Mouse (Mus musculus): Measurements from ENCODE around the gene Sla2.
"Not testable (repeated sequence)": the region's sequence is repeated elsewhere in the genome, so short reads cannot be mapped to it uniquely, and the experiment has no call there.

Sla2 gene

GRCm38 (mm10) chr2:156901883-156902282 is 14.9 kb upstream of the Sla2 start:
- no peak for DNase-seq (ENCODE audit: low read depth)

GRCm38 (mm10) chr2:156901344-156901743 is 14.4 kb upstream of the Sla2 start:
- no peak for DNase-seq (ENCODE audit: low read depth)

GRCm38 (mm10) chr2:156899184-156899583 is 12.2 kb upstream of the Sla2 start:
- DNase-seq (ENCODE audit: low read depth) = no peak

- no peak for DNase-seq (ENCODE audit: low read depth)
These were observed 11.4 kb upstream of the Sla2 start for GRCm38 (mm10) chr2:156898374-156898773.

GRCm38 (mm10) chr2:156897034-156897433 is 10.0 kb upstream of the Sla2 start:
- DNase-seq (ENCODE audit: low read depth) = no peak

GRCm38 (mm10) chr2:156896384-156896914 is 9.5 kb upstream of the Sla2 start:
- DNase-seq (ENCODE audit: low read depth) = no peak

GRCm38 (mm10) chr2:156894496-156895265 is 7.7 kb upstream of the Sla2 start:
- no peak for DNase-seq (ENCODE audit: low read depth)

- no peak for DNase-seq (ENCODE audit: low read depth)
These were observed 5.8 kb upstream of the Sla2 start for GRCm38 (mm10) chr2:156892821-156893220.

GRCm38 (mm10) chr2:156892240-156892639 is 5.2 kb upstream of the Sla2 start:
- DNase-seq (ENCODE audit: low read depth) = no peak

- no peak for DNase-seq (ENCODE audit: low read depth)
These were observed 1.5 kb upstream of the Sla2 start for GRCm38 (mm10) chr2:156888490-156888889.

- DNase-seq (ENCODE audit: low read depth) = no peak
These were observed 834 bp downstream of the Sla2 start for GRCm38 (mm10) chr2:156886084-156886631.

GRCm38 (mm10) chr2:156885666-156886065 is 1.3 kb downstream of the Sla2 start:
- DNase-seq (ENCODE audit: low read depth) = not testable (repeated sequence)

GRCm38 (mm10) chr2:156884396-156885211 is 2.4 kb downstream of the Sla2 start:
- no peak for DNase-seq (ENCODE audit: low read depth)

GRCm38 (mm10) chr2:156882431-156883001 is 4.5 kb downstream of the Sla2 start:
- no peak for DNase-seq (ENCODE audit: low read depth)

GRCm38 (mm10) chr2:156879541-156879940 is 7.5 kb downstream of the Sla2 start:
- no peak for DNase-seq (ENCODE audit: low read depth)

- DNase-seq (ENCODE audit: low read depth) = no peak
These were observed 9.3 kb downstream of the Sla2 start for GRCm38 (mm10) chr2:156877726-156878125.

GRCm38 (mm10) chr2:156874760-156875510 is 12.1 kb downstream of the Sla2 start:
- no peak for DNase-seq (ENCODE audit: low read depth)

- DNase-seq (ENCODE audit: low read depth) = no peak
These were observed 12.8 kb downstream of the Sla2 start for GRCm38 (mm10) chr2:156874047-156874759.

- DNase-seq (ENCODE audit: low read depth) = no peak
These were observed 13.4 kb downstream of the Sla2 start for GRCm38 (mm10) chr2:156873629-156874028.

- no peak for DNase-seq (ENCODE audit: low read depth)
These were observed 16.5 kb downstream of the Sla2 start for GRCm38 (mm10) chr2:156870519-156870918.

- no peak for DNase-seq (ENCODE audit: low read depth)
These were observed 17.4 kb downstream of the Sla2 start for GRCm38 (mm10) chr2:156869554-156869953.

Data from fibroblast of lung, adult 2 months (primary cell).